Mouse (Mus musculus) gonadal fat pad, adult 2 months (tissue): ENCODE results near the gene Uba2. TPM values are rescaled to one million over a fixed set of nuclear protein-coding genes. Genes with fewer than 3 reads are reported as not detected.
"Not testable (repeated sequence)": the region's sequence is repeated elsewhere in the genome, so short reads cannot be mapped to it uniquely, and the experiment has no call there.

Experiments
- DNase-seq: peaks from one replicate; pipeline ENCODE4 v3.0.0-alpha.2; 2012; ENCODE audit warnings: low read depth
- polyA plus RNA-seq: library from polyadenylated mRNA; depleted of rRNA; stranded (reverse); fragments of >200 nt; gene quantifications from 2 replicates; pipeline ENCODE4 v1.2.3, GENCODE M21; 2012

Uba2 gene
- polyA plus RNA-seq, 1 experiment, result 57.5 TPM

GRCm38 (mm10) chr7:34166850-34167249 is 2.5 kb downstream of the Uba2 start:
- no peak for DNase-seq

- no peak for DNase-seq
Observed at GRCm38 (mm10) chr7:34165999-34166398, 3.4 kb downstream of the Uba2 start.

- no peak for DNase-seq
Observed at GRCm38 (mm10) chr7:34164671-34165070, 4.7 kb downstream of the Uba2 start.

GRCm38 (mm10) chr7:34159167-34159566 is 10.2 kb downstream of the Uba2 start:
- DNase-seq, result no peak

GRCm38 (mm10) chr7:34157994-34158393 is 11.4 kb downstream of the Uba2 start:
- no peak for DNase-seq

- no peak for DNase-seq
Observed at GRCm38 (mm10) chr7:34147193-34147592, 22.2 kb downstream of the Uba2 start.

DNA sequence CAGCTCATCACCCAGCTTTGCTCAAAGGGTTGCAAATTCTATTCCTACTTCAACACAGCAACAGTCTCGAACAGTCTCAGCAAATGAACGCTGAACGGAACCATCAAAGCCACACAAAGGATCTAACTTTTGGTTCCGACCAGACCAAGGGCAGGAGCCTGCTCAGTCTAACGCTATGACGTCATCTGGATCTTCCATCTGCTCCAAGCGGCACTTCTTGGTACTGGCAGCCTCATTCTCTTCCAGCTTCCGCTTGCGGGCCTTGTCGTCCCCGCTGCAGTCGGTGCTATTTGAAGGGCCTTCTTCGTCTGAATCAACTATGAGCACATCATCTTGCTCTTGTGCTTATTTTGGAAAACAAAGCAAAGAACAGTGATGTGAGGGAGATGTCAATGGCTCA is 28.3 kb downstream of the Uba2 start:
- DNase-seq, result no peak

DNA sequence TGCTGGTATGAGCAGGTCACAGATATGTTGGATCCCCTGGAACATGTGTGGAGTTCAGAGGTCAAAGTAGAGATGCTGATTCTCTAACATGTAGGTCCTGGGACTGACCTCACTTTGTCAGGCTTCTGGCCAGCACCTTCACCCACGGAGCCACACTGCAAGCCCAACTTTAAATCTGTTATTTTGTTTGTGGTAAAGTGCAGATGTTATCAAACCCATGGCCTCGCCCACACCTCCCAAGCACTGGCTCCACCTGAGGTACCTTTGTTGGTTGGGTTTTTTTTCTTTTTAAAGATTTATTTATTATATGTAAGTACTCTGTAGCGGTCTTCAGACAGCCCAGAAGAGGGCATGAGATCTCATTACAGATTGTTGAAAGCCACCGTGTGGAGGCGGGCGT is 29.9 kb downstream of the Uba2 start:
- DNase-seq, result no peak

GRCm38 (mm10) chr7:34134336-34134735 is 35.1 kb downstream of the Uba2 start:
- DNase-seq, result no peak

GRCm38 (mm10) chr7:34133117-34133762 is 36.2 kb downstream of the Uba2 start, which contains the start of gene Wtip:
Gene Wtip, minus strand, starts transcription at chr7:34133268.
- DNase-seq, result no peak

- DNase-seq, result no peak
Observed at GRCm38 (mm10) chr7:34132355-34133079, 36.9 kb downstream of the Uba2 start.

GRCm38 (mm10) chr7:34131959-34132354 is 37.4 kb downstream of the Uba2 start:
- DNase-seq, result no peak

- no peak for DNase-seq
Observed at GRCm38 (mm10) chr7:34131118-34131517, 38.3 kb downstream of the Uba2 start.

DNA sequence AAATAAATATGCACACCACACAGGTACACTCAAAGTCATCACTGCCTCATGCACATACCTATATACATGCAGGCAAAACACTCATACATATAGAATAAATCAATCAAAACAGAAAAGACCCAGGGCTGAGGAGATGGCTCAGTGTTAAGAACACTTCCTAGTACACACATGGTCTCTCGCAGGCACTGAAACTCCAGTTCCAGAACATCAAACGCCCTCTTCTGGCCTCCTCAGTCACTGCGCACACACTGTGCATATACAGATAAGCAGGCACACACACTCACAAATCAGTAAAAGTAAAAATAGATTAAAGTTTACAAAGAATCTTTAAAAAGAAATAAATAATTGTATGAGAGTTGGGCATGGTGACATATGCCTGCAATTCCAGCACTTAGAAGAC is 43.1 kb downstream of the Uba2 start:
- DNase-seq, result no peak

- DNase-seq, result no peak
Observed at GRCm38 (mm10) chr7:34125346-34125745, 44.1 kb downstream of the Uba2 start.

GRCm38 (mm10) chr7:34122987-34123720 is 46.2 kb downstream of the Uba2 start:
- no peak for DNase-seq

DNA sequence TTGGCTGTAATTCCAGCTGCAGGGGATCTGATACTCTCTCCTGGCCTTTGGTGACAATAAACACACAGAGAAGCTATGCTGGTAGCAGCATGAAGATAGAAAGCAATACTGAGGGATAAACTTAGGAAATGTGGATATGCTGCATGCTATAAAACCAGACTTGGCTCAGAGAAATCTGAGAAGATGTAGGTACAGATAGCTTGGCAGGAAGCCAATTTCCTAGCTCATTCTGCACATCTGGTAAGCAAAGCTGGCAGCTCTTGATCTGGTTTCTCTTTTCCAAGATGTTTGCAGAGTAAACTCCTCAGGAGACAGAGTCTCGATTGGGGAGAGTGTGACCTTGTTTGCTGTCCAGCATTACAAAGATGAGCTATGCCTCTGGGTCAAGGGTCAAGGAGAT is 48.8 kb downstream of the Uba2 start:
- not testable (repeated sequence) for DNase-seq

GRCm38 (mm10) chr7:34116601-34117000 is 52.8 kb downstream of the Uba2 start:
- no peak for DNase-seq

DNA sequence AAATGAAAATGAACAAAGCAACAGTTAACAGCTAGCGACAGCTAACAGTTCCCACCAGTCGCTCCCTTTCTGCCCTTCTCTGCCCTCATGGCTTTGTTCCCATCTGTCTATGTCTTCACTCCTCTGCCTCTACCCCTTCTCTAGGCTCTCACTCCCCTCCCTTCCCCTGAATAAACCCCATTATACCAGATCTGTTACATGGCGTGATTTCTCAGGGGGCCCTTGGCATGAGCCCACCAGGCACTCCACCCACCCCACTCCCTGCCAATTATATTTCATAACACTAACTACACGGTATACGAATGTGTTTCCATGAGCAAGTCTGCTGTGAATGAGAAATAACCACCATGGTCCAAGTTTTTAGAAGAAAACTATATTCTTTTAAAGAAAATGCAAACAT is 60.2 kb downstream of the Uba2 start:
- DNase-seq, result no peak

DNA sequence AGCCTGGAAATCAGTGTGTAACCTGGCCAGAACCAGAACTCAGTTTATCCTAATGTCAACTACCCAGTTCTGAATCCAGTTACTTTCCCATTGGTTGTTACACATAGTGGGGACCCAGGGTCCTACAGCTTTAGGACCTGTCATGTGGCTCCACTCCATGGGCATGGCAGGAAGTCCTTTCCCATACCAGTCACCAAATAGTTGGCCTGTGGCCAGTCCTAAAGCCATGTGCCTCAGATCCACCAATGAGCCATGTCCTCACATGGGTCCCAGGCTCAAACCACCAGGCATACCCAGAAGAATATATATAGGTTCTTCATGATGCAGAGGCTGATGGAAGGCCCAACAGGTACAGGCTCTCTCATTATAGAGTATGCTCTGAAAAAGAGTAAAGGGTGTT is 68.1 kb downstream of the Uba2 start:
- DNase-seq, result no peak

DNA sequence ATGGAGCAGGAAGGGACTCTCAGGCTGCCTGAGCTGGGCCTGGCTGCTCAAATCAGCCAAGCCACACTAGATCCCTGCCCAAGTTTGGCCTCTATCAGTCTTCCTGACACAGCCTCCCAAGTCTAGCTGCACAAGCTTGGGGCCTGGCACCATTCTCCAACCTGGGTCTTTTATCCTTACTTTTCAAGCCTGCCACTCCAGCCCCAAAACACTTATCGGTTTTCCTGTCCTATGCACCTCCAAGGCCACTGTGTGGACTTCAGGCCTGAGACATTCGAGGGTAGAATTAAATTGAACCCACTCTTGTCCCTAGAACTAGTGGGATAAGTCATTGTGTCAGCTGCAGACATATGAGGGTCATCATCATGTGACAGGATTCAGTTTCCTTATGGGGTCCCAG is 69.4 kb downstream of the Uba2 start:
- no peak for DNase-seq

GRCm38 (mm10) chr7:34094911-34095481 is 74.4 kb downstream of the Uba2 start, which contains the start of gene Scgb1b30:
Gene Scgb1b30, plus strand, starts transcription at chr7:34095431.
- no peak for DNase-seq
